Mouse (Mus musculus) ES-Bruce4 (cell line): Measurements from ENCODE around the gene Cygb. TPM values are rescaled to one million over a fixed set of nuclear protein-coding genes. Genes with fewer than 3 reads are reported as not detected.

ENCODE experiments used
- H3K27ac ChIP-seq: 2 replicates; pipeline ENCODE4 v1.5.1; 2012; ENCODE audit warnings: low read length, inconsistent platforms; ENCODE audit not compliant: insufficient read depth
- H3K27me3 ChIP-seq: 2 replicates; pipeline ENCODE4 v1.6.1; 2012; ENCODE audit warnings: mild to moderate bottlenecking, low read length, inconsistent platforms; ENCODE audit not compliant: control insufficient read depth, poor library complexity, insufficient read depth, severe bottlenecking
- H3K36me3 ChIP-seq: 2 replicates; pipeline ENCODE4 v1.6.1; 2012; ENCODE audit warnings: inconsistent platforms, mild to moderate bottlenecking, low read length, moderate library complexity; ENCODE audit not compliant: control insufficient read depth, poor library complexity, insufficient read depth, severe bottlenecking
- H3K4me1 ChIP-seq: one replicate; pipeline ENCODE4 v1.8.1; 2011; ENCODE audit warnings: low read length; ENCODE audit not compliant: control insufficient read depth, insufficient read depth
- H3K4me3 ChIP-seq: 2 replicates; pipeline ENCODE4 v1.5.1; 2011; ENCODE audit warnings: low read depth, mild to moderate bottlenecking, low read length
- H3K9ac ChIP-seq: 2 replicates; pipeline ENCODE4 v1.6.1; 2012; ENCODE audit warnings: low read depth, mild to moderate bottlenecking, inconsistent platforms; ENCODE audit not compliant: poor library complexity, severe bottlenecking
- H3K9me3 ChIP-seq: replicated peaks from 2 replicates; pipeline ENCODE4 v1.6.1; 2012; ENCODE audit warnings: mild to moderate bottlenecking, low read length, inconsistent platforms; ENCODE audit not compliant: control insufficient read depth, poor library complexity, insufficient read depth, severe bottlenecking
- CTCF ChIP-seq: IDR thresholded peaks from one replicate; pipeline ENCODE4 v1.8.1; 2011; ENCODE audit warnings: low read depth, low read length
- EP300 ChIP-seq: IDR thresholded peaks from 2 replicates; pipeline ENCODE4 v1.6.1; 2011; ENCODE audit warnings: low read depth, low read length; ENCODE audit not compliant: insufficient read depth
- POLR2A ChIP-seq: IDR thresholded peaks from one replicate; pipeline ENCODE4 v1.8.1; 2011; ENCODE audit warnings: low read length; ENCODE audit not compliant: insufficient read depth
- polyA plus RNA-seq: library from polyadenylated mRNA; stranded (reverse); fragments of >200 nt; gene quantifications from 2 replicates; pipeline ENCODE4 v1.2.4, GENCODE M21; 2011; ENCODE audit warnings: low read depth; ENCODE audit not compliant: missing spikeins, insufficient read depth, insufficient read length

Gene Cygb
- polyA plus RNA-seq, 1 experiment = not detected

DNA sequence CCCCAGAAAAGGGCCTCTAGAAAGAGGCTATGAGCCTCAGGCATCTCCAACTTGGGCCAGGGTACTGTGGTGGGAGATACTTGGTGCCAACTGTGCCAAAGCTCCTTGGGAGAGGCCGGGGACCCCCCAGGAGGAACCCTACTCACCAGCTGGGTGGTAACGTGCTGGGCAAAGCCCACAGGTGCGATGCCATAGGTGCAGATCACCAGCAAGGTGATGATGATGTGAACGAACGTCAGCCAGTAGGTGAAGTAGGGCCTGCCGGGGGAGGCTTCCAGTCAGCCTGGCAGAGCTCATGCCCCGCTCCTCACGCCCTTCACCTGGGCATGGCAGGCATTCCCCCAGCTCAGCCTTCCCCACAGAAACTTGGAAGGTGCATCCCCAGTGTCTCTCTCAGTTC is 52.1 kb downstream of the Cygb start:
- H3K36me3 ChIP-seq = peaks cover 13% of the 10 kb centered on the region; the same call in 1 of the 2 replicates
- H3K27ac ChIP-seq = no peak overlapping the region
- no peaks in the 10 kb centered on the region for H3K27me3 ChIP-seq
- H3K4me3 ChIP-seq = no peak overlapping the region
- H3K9me3 ChIP-seq = no peaks in the 10 kb centered on the region
- no peak overlapping the region for H3K9ac ChIP-seq
- H3K4me1 ChIP-seq = no peaks in the 10 kb centered on the region
- no peak for TF ChIP-seq POLR2A
- no peak for TF ChIP-seq EP300
- TF ChIP-seq CTCF = no peak

DNA sequence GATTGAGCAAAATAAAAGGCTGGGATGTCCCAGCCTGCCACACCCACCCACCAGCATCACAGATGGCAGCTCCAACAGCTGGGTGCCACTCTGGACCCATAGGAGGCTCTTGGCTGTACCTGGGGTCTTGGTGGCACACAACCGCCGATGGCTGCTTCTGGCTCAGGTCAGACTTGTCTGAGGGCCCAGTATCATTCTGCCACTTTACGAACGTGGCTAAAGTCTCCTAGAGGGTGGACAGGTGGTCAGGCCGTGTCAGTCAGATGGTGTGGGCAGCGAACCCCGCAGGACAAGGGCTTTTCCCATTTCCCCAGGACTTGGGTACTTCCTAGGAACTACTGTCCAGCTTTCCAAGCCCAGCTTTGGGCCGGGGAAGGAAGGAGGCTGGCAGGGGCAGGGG is 52.9 kb downstream of the Cygb start:
- Histone ChIP-seq H3K4me3 (no peak overlapping the region), H3K9me3 (no peaks in the 10 kb centered on the region), H3K9ac (no peak overlapping the region), H3K4me1 (no peaks in the 10 kb centered on the region), H3K36me3 (peaks cover 13% of the 10 kb centered on the region; the same call in 1 of the 2 replicates), H3K27me3 (no peaks in the 10 kb centered on the region), H3K27ac (no peak overlapping the region)
- TF ChIP-seq POLR2A (no peak), CTCF (no peak), EP300 (no peak)

DNA sequence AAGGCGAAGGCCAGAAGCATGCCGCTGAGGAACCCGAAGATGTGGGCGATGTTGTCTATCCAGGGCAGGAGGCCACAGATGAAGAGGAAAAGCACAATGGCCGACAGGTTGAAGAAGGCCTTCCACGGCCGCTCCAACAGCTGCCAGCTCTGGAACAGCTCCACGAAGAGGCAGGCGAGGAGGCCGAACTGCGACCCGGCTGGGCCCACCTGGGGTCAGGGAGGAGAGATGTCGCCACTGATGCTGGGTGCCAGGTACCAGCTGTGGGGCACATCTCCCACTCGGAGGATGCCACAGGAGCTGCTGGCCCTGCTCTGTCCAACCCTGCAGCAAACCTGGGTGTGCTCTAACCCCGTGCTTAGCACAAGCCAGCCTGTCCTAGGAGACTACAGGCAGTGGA is 54.9 kb downstream of the Cygb start:
- Histone ChIP-seq H3K27ac (no peak overlapping the region), H3K9me3 (no peaks in the 10 kb centered on the region), H3K9ac (no peak overlapping the region), H3K4me3 (no peak overlapping the region), H3K27me3 (no peaks in the 10 kb centered on the region), H3K36me3 (peaks cover 13% of the 10 kb centered on the region; the same call in 1 of the 2 replicates), H3K4me1 (no peaks in the 10 kb centered on the region)
- TF ChIP-seq EP300 = no peak
- TF ChIP-seq POLR2A = no peak
- TF ChIP-seq CTCF = no peak

DNA sequence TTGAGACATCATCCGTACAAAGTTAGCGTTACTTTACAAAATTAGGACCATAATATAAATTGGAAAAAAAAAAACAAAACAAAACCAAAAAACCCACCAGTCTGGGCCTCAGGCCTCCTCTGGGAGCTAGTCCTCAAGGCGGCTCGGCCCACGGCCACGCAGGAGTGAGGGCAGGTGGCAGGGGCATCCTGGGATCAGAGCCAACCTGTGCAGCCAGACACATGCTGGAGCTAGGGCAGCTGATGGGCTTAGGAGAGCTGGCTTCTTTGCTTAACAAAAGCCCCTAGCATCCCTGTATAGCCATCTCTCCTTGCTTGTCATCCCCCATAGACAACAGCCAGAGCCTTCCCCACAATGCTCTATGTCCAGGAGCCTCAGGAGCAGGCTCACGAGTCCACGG is 55.9 kb downstream of the Cygb start:
- no peak overlapping the region for H3K27ac ChIP-seq
- H3K27me3 ChIP-seq = no peaks in the 10 kb centered on the region
- no peaks in the 10 kb centered on the region for H3K9me3 ChIP-seq
- H3K4me1 ChIP-seq = no peaks in the 10 kb centered on the region
- peaks cover 12% of the 10 kb centered on the region; the same call in 1 of the 2 replicates for H3K36me3 ChIP-seq
- H3K4me3 ChIP-seq = no peak overlapping the region
- H3K9ac ChIP-seq = no peak overlapping the region
- TF ChIP-seq CTCF (no peak), POLR2A (no peak), EP300 (no peak)

DNA sequence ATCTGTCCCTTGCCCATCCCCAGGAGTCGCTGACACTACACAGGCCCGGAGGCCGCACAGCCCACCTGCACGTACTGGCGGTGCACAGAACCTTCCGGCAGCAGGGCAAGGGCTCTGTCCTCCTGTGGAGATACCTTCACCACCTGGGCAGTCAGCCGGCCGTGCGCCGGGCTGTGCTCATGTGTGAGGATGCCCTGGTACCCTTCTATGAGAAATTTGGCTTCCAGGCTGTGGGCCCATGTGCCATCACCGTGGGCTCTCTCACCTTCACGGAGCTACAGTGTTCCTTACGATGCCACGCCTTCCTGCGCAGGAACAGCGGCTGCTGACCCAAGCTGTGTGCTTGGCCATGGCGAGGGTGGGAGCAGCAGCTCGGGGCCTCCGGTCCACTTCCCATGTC is 57.3 kb downstream of the Cygb start:
- Histone ChIP-seq H3K4me3 (no peak overlapping the region), H3K4me1 (peaks cover 3% of the 10 kb centered on the region), H3K27ac (no peak overlapping the region), H3K9me3 (no peaks in the 10 kb centered on the region), H3K27me3 (no peaks in the 10 kb centered on the region), H3K9ac (no peak overlapping the region), H3K36me3 (0 out of 2 replicates have a peak, but pooled peaks cover 4% of the 10 kb centered on the region)
- no peak for TF ChIP-seq CTCF
- no peak for TF ChIP-seq EP300
- TF ChIP-seq POLR2A = no peak

Other genes starting within 250 kb of the Cygb start
- 23.1 and 31.8 TPM in 2 replicates for gene Rnf157, start 241.3 kb downstream of the Cygb start, polyA plus RNA-seq
- gene Ubald2, start 220.2 kb downstream of the Cygb start, polyA plus RNA-seq = 443 and 531 TPM in 2 replicates
- gene Qrich2, start 188.1 kb downstream of the Cygb start, polyA plus RNA-seq = 0.58 and 1.3 TPM in 2 replicates
- gene Prpsap1, start 160.1 kb downstream of the Cygb start, polyA plus RNA-seq = 116 and 120 TPM in 2 replicates
- gene Sphk1, start 123.4 kb downstream of the Cygb start, polyA plus RNA-seq = 0.64 and 0.88 TPM in 2 replicates
- gene Ube2o, start 72.9 kb downstream of the Cygb start, polyA plus RNA-seq = 36.1 and 43.6 TPM in 2 replicates
- not detected in 2 replicates for gene Aanat, start 67.9 kb downstream of the Cygb start, polyA plus RNA-seq
- 36.5 and 39.1 TPM in 2 replicates for gene Rhbdf2, start 27.3 kb downstream of the Cygb start, polyA plus RNA-seq
- not detected in 2 replicates for gene Prcd, start 779 bp downstream of the Cygb start, polyA plus RNA-seq
- gene St6galnac1, start 121.2 kb upstream of the Cygb start, polyA plus RNA-seq = not detected in 2 replicates
- gene Mxra7, start 173.7 kb upstream of the Cygb start, polyA plus RNA-seq = 20.4 and 22.1 TPM in 2 replicates
- gene Mettl23, start 189.0 kb upstream of the Cygb start, polyA plus RNA-seq = 27.5 TPM in 2 replicates
- 45.6 and 49.0 TPM in 2 replicates for gene Jmjd6, start 189.1 kb upstream of the Cygb start, polyA plus RNA-seq
- gene Mfsd11, start 198.1 kb upstream of the Cygb start, polyA plus RNA-seq = 14.6 and 15.1 TPM in 2 replicates
- 414 and 425 TPM in 2 replicates for gene Srsf2, start 198.8 kb upstream of the Cygb start, polyA plus RNA-seq